Mouse (Mus musculus): ENCODE measurements at regions not wholly inside any gene's neighbourhood (a gene's known extent, or its start where the extent isn't known, plus 50 kb on each side); places are given as distances from the start of the nearest gene placed in this dataset.

DNA sequence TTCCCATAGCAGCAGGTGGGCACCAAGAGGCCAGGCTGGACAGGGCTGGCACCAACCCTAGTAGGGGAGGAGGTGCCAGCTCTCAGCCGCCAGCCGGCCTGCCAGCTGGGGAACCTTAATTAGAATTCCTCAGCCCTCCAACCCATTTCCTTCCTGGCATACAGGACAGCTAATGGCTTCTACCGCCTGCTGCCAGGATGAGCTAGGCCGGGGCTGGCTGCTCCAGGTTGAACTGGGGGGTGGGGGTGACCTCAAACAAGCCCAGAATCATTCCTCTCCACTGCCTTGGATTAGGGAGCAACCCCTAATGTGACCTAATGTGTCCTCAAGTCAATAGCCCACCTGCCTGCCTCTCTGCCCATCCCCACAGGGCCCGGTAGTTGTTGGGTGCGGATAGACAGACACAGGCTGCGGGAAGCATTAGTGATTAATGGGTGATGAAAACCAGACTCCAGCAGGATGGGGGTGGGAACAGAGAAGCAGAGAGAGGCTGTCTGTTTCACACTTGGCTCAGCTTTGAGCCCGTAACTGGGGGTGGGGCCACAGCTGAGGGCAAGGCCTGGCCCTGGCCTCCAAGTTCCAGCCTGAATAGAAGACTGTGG lies 105.9 kb downstream of the Zfp36l2 start:
- no peak for ATAC-seq (ENCODE audit: extremely low read depth, insufficient number of reproducible peaks, low FRiP score, poor library complexity, severe bottlenecking)

DNA sequence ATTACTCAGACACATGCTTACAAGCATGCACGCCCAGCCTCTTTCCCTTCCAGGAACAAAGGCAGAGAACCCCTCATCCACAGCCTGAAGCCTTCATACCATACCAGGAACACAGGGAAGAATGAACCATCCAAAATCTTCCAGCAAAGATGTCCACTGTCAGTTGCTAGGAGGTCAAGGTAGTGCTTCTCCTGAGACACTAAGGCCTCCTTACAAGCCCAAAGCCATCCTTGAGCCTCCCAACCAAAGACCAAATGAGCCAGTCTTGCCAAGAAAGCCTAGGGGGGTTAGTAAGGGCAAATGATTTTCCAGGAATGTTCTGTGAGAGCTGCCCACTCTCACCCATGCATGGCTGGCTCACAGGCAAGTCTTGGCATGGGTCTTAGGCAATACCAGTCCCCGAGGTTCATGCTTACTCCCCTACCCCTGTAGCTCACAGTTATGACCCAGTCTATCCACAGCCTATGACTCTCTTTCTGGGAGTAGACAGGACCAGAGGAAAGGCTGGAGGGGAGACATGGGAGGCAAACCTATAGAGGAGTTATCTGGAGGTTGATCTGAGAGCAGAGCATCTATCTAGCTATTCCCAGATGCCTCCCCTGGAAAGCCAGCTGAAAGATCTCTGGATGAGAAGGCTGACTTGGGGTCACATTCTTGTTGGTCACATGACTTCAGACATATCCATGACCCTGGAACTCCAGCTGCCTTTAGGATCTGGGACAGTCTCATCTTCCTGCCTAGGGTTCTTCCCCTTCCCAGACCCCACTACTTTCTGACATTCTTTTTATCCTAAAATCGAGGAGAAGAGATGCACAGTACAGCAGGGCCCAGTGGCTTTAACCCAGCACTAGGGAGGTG lies 112.4 kb downstream of the Zfp36l2 start:
- no peak for ATAC-seq (ENCODE audit: extremely low read depth, insufficient number of reproducible peaks, low FRiP score, poor library complexity, severe bottlenecking)

DNA sequence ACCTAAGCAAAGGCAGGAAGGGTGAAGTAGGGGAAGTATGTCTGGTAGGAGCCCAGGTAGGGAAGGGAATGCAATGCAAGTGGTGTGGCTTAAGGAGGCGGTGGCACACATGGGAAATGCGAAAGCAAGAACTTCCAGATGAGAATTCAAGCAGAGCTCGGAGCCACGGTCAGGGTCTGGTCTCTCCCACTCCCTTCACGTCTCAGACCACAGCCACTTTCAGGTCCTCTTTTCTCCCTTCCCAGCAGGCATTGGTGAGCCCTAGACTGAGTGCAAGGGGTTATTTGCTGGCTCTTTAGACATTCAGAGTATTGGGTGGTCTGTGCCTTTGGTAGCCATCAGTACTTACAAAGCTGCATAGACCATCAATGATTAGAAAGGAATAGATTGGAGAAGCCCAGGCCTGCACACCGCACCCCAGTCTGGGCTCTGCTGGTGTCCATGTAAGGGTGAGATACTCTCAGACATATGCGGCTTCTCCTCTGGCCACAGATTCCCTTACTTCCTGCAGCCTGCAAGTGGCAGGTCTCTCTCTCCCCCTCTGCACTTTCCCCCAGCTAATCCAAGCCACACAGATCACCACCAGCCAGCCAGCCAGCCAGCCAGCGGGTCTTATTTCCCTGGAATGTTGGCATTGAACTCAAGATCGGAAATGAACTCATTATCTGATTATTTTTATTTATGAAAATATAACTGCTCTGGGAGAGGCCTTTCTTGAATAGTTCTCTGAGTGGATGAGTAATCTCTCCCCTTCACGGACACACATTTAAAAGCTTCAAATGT lies 113.6 kb downstream of the Zfp36l2 start:
- ATAC-seq (ENCODE audit: extremely low read depth, insufficient number of reproducible peaks, low FRiP score, poor library complexity, severe bottlenecking): peak; percentile 42; the same call in 1 of the 2 replicates

DNA sequence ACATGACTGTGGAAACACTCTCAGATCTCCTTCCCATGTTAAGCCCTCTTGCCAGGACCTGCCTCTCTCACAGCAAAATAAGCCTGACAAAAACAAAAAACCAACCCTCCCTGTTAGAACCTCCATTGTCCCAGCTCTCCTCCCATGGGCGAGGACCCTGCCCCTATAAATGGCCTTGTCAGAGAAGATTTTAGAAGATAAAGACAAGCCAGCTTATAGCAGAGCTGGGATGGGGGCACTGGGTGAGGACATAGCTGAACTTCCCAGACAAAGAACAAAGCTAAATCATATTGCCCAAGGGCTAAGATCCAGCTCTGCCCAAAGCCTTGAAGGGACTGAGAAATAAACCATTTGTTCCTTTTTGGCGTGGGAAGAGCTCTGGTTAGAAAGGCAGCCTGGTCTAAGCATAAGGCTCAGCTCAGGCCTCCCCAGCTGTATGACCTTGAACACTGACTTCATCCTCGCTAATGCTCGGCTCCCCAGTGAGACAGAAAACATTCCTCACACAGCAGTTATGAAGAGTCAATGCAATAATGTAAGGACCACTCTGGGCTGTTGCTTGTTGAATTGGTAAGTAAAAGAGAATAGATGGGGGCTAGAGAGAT lies 115.2 kb downstream of the Zfp36l2 start:
- ATAC-seq (ENCODE audit: extremely low read depth, insufficient number of reproducible peaks, low FRiP score, poor library complexity, severe bottlenecking): no peak

DNA sequence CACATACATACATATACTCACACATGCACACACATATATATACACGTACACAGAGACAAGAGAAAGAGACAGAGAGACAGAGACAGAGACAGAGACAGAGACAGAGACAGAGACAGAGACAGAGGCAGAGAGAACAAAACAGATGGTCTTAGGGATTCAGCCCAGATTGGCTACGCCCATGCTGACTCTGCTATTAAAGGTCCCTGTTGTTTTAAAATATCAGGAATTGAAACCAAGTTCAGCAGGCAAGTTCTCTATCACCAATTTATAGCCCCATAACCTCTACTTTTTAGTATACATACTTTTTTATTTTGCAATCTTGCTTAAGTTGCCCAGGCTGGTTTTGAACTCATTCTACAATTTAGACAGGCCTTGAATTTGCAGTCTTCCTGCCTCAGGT lies 115.9 kb downstream of the Zfp36l2 start:
- no peak for ATAC-seq (ENCODE audit: extremely low read depth, insufficient number of reproducible peaks, low FRiP score, poor library complexity, severe bottlenecking)

- no peak for ATAC-seq (ENCODE audit: extremely low read depth, insufficient number of reproducible peaks, low FRiP score, poor library complexity, severe bottlenecking)
These were observed 117.2 kb downstream of the Zfp36l2 start for GRCm38 (mm10) chr17:84070596-84070995.

- ATAC-seq (ENCODE audit: extremely low read depth, insufficient number of reproducible peaks, low FRiP score, poor library complexity, severe bottlenecking): no peak
These were observed 120.6 kb downstream of the Zfp36l2 start for GRCm38 (mm10) chr17:84067102-84067501.

DNA sequence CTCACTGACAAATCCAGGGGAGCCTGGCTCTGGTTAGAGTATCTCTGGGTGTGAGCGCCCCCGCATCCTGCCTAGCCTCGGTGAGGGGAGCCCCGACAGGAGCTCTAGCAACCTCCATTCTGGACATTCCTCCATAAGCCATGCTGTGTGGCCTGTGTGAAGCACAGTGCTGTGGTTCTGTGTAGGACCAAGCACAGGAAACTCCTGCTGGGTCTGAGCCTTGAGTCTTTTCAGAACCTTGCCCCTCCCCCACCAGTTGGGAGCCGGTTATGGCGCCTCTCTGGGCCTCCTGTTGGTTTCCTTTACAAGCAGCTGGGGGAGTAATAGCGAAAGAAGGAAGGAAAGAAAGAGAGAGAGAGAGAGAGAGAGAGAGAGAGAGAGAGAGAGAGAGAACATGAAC lies 124.0 kb downstream of the Zfp36l2 start:
- no peak for ATAC-seq (ENCODE audit: extremely low read depth, insufficient number of reproducible peaks, low FRiP score, poor library complexity, severe bottlenecking)

DNA sequence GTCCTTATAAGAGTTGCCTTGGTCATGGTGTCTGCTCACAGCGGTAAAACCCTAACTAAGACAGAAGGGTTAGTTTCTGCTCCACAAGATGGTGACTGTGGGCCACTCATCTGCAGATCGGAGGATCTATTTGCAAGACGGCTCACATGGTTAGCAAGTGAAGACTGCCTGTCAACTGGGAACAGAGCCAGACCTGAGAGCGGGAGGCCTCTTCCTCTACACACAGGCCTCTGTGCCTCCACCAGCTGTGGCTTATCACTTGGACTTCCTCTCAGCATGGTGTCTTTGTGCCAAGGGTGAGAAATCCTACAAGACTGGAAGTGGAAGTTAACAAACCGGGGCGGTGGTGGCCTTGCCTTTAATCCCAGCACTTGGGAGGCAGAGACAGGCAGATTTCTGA lies 126.1 kb downstream of the Zfp36l2 start:
- ATAC-seq (ENCODE audit: extremely low read depth, insufficient number of reproducible peaks, low FRiP score, poor library complexity, severe bottlenecking): peak; percentile 42; the same call in 1 of the 2 replicates

- no peak for ATAC-seq (ENCODE audit: extremely low read depth, insufficient number of reproducible peaks, low FRiP score, poor library complexity, severe bottlenecking)
These were observed 131.3 kb downstream of the Zfp36l2 start for GRCm38 (mm10) chr17:84056469-84056868.

- ATAC-seq (ENCODE audit: extremely low read depth, insufficient number of reproducible peaks, low FRiP score, poor library complexity, severe bottlenecking): no peak
These were observed 135.3 kb downstream of the Zfp36l2 start for GRCm38 (mm10) chr17:84052437-84052836.

DNA sequence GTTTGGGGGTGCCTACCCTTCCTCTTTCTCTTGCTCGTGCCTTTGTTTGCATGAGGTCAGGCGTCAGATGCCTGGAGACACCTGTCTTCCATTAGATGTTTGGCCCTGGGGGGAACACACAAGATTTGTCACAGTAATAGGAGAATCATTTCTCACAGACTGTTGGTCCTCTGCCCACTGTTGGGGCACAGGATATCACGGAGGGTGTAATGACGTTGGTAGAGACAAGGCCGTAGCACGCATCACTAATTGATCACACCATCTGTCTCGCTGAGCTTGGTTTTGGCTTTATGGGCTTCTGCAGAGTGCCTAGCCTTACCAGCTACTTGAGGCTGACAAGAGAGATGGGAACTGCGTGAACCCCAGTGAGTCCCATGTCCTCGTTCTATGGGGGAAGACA lies 136.5 kb downstream of the Zfp36l2 start:
- ATAC-seq (ENCODE audit: extremely low read depth, insufficient number of reproducible peaks, low FRiP score, poor library complexity, severe bottlenecking): no peak

GRCm38 (mm10) chr17:84048533-84048932 lies 139.2 kb downstream of the Zfp36l2 start:
- ATAC-seq (ENCODE audit: extremely low read depth, insufficient number of reproducible peaks, low FRiP score, poor library complexity, severe bottlenecking): no peak

- ATAC-seq (ENCODE audit: extremely low read depth, insufficient number of reproducible peaks, low FRiP score, poor library complexity, severe bottlenecking): no peak; the same call in 1 of the 2 replicates
These were observed 140.2 kb downstream of the Zfp36l2 start for GRCm38 (mm10) chr17:84047520-84047919.

DNA sequence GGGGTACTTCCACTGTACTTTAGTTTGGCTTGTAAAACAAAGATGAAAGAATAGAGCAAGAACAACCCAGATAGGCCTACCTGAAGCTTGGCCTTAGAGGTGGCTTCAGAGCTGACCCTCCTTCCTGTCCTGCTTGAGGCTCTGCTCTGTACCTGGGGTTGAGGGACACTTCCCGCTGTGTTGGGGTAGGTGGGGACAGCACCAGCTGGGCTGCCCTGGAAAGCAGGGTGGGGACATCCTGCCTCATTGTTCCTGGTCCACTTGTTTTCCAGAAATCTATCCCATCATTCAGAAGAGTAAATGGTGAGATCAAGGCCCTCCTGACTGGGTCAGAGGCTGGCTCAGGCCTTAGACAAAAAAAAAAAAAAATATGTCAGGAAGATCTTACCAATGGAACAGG lies 141.9 kb downstream of the Zfp36l2 start:
- ATAC-seq (ENCODE audit: extremely low read depth, insufficient number of reproducible peaks, low FRiP score, poor library complexity, severe bottlenecking): no peak

DNA sequence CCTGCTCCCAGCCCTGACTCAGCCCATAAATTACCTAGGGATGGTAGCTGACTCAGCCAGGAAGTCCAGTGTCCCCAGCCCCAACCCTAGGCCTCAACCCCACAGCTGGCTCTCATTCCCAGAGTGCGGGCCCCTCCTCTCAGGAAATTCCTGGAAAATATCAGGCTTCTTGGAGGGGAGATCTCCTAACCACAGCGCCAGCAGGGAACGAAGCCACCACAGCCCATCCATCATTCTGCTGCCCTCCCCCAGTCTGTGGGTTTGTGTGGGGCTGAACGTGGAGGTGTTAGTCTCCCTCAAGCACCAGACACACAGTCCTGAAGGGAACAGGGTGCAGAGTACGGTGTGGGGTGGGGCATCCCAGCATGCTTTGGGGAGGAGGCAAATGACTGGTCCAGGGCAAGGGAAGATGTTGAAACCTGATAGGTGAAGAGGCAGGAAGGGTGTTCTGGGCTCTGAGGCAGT lies 143.2 kb downstream of the Zfp36l2 start:
- ATAC-seq (ENCODE audit: extremely low read depth, insufficient number of reproducible peaks, low FRiP score, poor library complexity, severe bottlenecking): no peak

DNA sequence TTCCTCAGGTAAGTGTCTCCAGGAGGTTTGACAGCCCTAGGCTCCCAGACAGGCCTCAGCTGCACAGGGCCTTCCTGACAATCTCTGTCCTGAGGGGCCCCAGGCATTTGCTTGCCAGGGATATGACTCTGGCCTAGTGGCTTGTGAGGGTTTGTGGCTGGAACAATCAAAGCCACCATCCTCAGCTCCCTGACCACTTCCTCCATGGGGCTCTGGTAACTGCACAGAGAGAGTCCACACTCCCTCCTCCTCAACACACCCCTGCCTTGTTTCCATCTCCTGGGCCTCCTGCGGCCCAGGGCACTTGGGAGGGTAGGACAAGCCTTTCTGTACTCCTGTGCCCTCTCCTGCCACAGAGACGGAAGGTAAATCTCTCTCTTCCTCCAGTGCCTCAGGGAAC lies 144.6 kb downstream of the Zfp36l2 start:
- ATAC-seq (ENCODE audit: extremely low read depth, insufficient number of reproducible peaks, low FRiP score, poor library complexity, severe bottlenecking): no peak

DNA sequence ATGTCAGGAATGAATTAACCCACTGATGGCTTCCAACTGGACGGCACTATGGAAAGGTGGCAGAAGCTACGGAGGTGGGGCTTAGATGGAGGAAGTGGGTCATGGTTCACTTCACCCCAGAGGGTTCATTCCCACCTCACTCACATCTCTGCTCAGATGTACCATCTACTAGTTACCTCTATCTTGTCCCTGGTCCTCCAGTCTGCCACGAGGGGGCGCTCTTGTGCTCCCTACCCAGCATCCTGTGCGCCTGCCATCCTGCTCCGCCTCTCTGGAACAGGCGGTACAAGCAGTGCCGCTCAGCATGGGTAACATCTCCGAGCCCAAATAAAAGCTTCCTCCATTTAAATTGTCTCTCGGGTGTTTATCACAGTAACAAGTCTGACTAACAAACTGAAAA lies 148.3 kb downstream of the Zfp36l2 start:
- no peak for ATAC-seq (ENCODE audit: extremely low read depth, insufficient number of reproducible peaks, low FRiP score, poor library complexity, severe bottlenecking)

- ATAC-seq (ENCODE audit: extremely low read depth, insufficient number of reproducible peaks, low FRiP score, poor library complexity, severe bottlenecking): no peak
These were observed 150.0 kb downstream of the Zfp36l2 start for GRCm38 (mm10) chr17:84037580-84038304.

Measured in neutrophil, adult 5-6 weeks (primary cell).